Mouse (Mus musculus) bone marrow, adult 2 months (tissue): ENCODE results near the gene Hist1h2ba.

Source experiments
- CTCF ChIP-seq: fragments of 200-500 bp; IDR thresholded peaks from 2 replicates; pipeline ENCODE4 v1.5.1; 2011; ENCODE audit warnings: low read length, control low read depth; ENCODE audit not compliant: control insufficient read depth, insufficient read depth
- POLR2A ChIP-seq: fragments of 200-500 bp; IDR thresholded peaks from 2 replicates; pipeline ENCODE4 v1.6.1; 2011; ENCODE audit warnings: low read depth, mild to moderate bottlenecking, control low read depth, low read length, borderline replicate concordance; ENCODE audit not compliant: control insufficient read depth

DNA sequence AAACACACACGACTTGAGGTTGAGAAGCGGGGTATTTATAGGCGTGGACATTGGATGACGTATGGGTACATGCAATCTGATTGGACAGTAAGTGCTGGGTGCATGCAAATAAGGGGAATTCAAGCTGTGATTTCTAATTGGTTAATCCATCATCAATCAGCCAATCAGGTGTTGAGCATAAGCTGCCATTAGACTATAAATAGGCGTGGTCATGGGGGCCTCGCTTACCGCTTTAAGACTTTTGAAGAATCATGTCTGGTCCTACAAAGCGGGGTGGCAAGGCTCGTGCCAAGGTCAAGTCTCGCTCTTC is 210 bp upstream of the Hist1h2ba start, which contains the start of gene Hist1h2aa:
- TF ChIP-seq CTCF (no peak), POLR2A (no peak)
